Mouse (Mus musculus) frontal cortex, adult (tissue): ENCODE measurements around the gene Gcnt7.

Experiments used
- ATAC-seq: cut with Nextera tagmentation; 2 replicates; pipeline ENCODE4 v1.9.2; 2017; ENCODE audit warnings: mild to moderate bottlenecking, moderate library complexity, mixed read lengths; ENCODE audit not compliant: low TSS enrichment

Gcnt7 gene

DNA sequence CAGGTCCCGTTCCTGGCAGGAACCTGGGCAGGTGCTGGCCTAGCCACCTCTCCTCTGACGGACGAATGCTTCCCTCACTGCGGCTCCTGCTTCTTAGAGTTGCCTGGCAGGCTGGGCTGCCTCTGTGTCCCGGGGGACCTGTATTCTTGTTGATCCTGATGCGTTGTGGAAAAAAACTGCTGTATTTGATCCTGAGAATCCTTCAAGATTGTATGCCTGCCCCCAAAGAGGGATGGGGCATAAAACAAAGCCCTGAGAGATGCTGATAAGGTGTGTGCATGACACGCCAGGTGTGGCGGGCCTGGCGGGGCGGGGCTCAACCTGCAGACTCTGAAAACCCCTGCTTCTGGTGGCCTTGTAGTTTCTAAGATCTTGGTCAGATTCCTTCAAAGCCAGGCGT is at the start of gene Gcnt7:
Gcnt7 (minus strand) TSS at position 101 of the 400 bp plus-strand sequence.
- no peak for ATAC-seq

GRCm38 (mm10) chr2:172506121-172506520 is 47.7 kb upstream of the Gcnt7 start:
- no peak for ATAC-seq

DNA sequence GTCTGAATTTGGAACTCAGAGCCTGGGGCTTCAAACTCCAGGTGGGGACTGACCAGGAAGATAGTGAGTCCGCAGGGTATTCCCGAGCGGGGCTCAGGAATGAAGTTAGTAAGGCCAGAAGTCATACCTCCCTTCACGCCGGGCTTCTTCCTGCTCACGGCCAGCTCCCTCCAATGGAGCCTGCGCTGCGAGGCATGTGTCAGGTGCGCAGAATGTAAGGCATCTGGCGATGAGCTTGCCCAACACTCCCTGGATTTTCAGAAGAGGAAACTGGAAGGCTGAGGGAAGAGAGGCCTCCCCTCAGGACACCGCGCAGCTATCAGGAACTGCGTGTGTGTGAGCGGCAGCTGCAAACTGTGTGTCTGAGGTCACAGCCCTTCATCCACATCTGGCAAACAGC is 43.8 kb upstream of the Gcnt7 start:
- ATAC-seq: no peak

GRCm38 (mm10) chr2:172501341-172501740 is 42.9 kb upstream of the Gcnt7 start:
- ATAC-seq: peak; percentile 85

GRCm38 (mm10) chr2:172500752-172501316 is 42.4 kb upstream of the Gcnt7 start:
- ATAC-seq: no peak

- peak; percentile 57; the same call in 1 of the 2 replicates for ATAC-seq
Measured at GRCm38 (mm10) chr2:172498823-172499222, 40.4 kb upstream of the Gcnt7 start.

- ATAC-seq: no peak
Measured at GRCm38 (mm10) chr2:172496736-172497345, 38.4 kb upstream of the Gcnt7 start.

DNA sequence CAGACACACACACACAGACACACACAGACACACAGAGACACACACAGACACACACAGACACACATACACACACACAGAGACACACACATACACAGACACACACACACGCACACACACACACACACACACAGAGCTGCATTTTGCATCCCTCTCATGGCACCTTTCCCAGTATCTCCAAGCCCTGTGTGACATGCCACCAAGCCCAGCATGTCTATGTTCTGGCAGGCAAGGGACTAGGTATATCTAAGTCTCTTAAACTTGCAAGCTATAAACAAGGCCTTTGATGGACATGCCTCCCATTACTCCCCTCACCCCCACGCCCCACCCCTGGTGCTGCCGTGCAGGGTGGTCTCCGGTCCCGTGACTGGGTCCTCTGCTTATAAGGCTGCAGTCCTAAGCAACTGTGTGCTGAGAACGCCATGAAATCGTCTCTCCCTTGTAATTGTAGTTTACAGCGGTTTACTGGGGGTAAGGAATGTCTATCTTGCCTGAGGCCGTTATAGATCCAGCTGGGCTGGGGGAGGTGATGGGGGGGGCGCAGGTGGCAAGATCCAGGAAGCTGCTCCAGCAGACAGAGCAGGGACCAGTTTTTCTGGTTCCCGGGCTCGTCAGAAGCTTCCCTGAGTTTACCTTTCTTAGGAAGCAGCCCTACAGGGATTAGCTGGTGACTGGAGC is 26.4 kb upstream of the Gcnt7 start:
- ATAC-seq: no peak

DNA sequence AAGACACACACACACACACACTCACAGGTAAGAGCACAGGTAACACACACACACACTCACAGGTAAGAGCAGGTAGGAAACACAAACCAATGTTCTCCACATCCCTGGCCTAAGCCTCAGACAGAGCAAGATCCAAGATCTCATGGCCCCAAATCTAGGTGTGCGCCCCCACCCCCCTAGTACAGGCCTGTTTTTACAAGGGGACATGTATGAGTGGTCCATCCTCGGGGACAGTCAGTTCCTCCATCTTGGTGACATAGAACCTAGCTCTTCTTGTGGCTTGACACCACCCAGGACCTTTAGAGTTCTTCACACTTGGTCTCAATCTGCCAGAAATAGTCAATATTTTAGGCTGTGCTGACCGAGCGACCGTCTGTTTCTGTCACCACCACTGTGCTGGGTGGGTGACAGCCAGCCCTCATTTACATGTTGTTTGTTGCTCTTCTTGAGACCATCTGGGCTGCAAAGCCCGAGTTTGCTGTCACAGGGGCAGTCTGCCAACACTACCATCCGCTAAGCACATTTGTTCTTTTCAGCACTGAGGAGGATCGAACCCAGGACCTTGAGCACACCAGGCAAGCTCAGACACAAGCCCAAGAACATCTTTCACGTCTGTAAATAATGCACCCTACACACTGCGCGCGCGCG is 25.5 kb upstream of the Gcnt7 start:
- ATAC-seq: no peak

- no peak for ATAC-seq
Measured at GRCm38 (mm10) chr2:172481654-172482385, 23.4 kb upstream of the Gcnt7 start.

- ATAC-seq: no peak
Measured at GRCm38 (mm10) chr2:172480296-172480695, 21.9 kb upstream of the Gcnt7 start.

GRCm38 (mm10) chr2:172477860-172478259 is 19.5 kb upstream of the Gcnt7 start:
- ATAC-seq: peak; percentile 87

DNA sequence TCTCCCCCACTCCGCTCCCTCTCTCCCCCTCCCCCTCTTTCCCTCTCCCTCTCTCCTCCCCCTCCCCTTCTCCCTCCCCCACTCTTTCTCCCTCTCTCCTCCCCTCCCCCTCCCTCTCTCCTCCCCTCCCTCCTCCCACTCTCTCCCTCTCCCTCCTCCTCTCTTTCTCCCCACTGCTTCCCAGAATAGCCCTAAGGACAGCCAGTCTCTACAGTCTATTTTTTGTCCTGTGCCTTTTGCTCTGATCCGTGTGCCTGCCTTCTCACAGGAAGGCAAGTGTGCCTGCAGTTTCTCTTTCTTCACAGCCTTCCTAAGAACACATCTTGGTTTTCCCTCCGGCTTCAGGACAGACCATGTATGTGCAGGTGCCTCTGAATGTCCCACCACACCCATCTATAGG is 19.0 kb upstream of the Gcnt7 start:
- peak; percentile 13; the same call in 1 of the 2 replicates for ATAC-seq

DNA sequence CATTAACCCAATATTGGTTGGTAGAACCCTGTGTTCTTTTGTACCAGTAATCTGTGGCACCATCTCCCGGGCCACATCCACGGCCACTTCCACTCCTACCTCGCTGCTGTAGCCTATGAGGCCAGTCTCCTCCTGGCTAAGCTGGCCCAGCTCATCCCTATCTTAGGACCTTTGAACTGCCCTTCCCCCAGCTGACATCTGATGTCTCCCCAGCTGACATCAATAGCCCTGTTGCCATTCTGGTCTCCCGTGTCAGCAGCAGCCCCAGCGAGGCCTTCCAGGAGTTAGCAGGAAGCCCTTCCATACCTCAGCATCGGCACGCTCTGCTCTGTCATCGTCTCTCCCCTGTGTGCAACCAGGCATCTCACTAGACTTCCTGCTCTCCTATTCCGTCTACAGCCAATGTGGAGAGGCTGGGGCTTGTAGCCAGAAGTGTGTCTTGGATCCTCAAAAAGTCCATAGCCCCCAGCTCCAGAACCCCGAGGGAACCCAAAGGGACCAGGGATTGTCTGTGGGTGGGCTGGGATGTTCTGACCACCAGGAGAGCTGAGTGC is 18.4 kb upstream of the Gcnt7 start:
- ATAC-seq: 0 out of 2 replicates have a peak, but pooled peaks have one; percentile 17

DNA sequence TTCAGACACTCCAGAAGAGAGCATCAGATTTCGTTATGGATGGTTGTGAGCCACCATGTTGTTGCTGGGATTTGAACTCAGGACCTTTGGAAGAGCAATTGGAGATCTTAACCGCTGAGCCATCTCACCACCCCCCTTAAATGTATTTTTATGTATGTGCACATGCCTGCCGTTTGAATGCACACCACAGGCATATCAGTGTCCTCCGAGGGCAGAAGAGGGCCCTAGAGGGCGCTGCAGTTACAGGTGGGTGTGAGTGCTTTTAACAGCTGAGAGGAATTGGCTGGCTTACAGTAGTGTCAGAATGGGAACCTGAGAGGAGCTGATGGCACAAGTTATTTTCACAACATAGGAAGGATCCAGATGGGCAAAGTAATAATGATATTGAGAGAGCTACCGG is 16.6 kb upstream of the Gcnt7 start:
- no peak for ATAC-seq

DNA sequence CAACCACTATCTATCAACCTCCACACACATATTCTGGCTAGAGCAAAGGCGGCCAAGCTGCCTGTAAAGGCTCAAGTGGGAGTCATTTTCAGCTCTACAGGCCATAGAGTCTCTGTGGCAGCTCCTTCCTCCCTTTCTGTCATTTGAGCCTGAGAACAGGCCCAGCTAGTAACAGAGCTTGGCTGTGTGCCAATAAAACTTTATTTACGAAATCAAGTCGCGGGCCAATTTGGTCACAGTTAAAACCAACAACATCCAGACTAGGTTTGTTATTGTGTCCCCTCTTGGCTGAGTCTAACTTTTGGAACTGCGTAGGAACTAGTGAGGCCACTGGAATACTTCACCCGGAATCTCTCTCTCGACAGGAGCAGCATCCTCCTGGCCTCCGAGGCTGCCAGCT is 15.2 kb upstream of the Gcnt7 start:
- no peak for ATAC-seq

DNA sequence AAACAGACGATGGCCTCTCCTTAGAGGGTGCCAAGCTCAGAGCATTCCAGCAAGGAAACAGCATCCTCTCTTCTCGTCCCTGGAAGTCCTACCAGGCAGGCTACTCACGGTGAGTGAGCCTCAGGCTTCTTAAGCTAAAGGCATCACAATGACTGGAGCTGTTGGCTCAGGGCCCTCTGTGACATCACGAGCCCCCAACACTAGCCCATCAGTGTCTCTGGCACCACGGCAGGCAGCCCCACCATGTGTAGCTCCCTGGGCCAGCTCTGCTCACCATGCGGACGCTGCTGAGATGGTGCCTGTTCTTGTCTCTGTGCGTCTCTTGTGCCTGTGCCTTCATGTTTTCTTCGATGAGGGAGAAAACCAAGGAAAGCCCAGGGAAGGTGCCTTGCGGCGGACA is 13.9 kb upstream of the Gcnt7 start, which contains the start of gene Fam209:
Fam209 (plus strand) TSS at position 203 of the 400 bp plus-strand sequence.
- no peak for ATAC-seq

- no peak for ATAC-seq
Measured at GRCm38 (mm10) chr2:172468346-172468819, 10.0 kb upstream of the Gcnt7 start.

DNA sequence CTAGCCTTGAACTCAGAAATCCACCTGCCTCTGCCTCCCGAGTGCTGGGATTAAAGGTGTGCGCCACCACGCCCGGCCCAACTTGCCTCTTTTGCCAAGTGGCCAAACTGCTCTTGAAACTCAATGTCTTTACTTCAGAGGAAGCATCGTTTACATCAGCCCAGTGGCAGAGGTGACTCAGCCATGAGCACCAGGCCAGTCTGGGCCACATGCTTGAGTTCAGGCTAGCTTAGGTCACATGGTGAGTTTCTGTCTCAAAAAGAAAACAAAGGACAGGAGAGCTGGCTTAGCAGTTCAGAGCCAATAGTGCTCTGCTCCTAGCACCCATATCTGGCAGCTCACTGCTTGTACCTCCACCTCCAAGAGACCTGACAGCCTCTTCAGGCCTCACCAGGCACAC is 8.8 kb upstream of the Gcnt7 start:
- ATAC-seq: no peak

GRCm38 (mm10) chr2:172466427-172467132 is 8.2 kb upstream of the Gcnt7 start:
- ATAC-seq: no peak

- ATAC-seq: no peak
Measured at GRCm38 (mm10) chr2:172462813-172463212, 4.4 kb upstream of the Gcnt7 start.
